Mouse (Mus musculus) right cerebral cortex, postnatal 4 days (tissue): Measurements from ENCODE around the gene Gnpat.

Experiments used
- DNase-seq: peaks from one replicate; pipeline ENCODE4 v3.0.0-alpha.2; 2022

The Gnpat gene

DNA sequence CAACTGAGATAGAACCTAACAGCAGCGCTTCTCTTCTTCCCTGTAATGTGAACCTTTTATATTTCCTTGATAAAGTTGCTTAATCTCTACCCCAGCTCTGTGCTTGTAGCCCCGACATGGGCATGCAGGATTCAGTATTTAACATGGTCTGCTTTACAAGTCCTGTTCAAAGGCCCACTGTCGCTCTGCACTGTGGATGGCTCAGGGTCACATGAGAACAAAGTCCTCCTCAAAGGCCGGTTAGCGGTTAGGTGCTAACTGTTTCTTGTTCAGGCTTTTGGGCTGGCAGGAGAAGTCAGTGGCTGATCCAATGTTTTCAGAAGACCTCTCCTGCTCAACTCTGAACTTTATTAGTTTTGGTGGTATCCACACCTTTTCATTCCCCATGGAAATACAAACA lies 17.3 kb upstream of the Gnpat start:
- no peak for DNase-seq

DNA sequence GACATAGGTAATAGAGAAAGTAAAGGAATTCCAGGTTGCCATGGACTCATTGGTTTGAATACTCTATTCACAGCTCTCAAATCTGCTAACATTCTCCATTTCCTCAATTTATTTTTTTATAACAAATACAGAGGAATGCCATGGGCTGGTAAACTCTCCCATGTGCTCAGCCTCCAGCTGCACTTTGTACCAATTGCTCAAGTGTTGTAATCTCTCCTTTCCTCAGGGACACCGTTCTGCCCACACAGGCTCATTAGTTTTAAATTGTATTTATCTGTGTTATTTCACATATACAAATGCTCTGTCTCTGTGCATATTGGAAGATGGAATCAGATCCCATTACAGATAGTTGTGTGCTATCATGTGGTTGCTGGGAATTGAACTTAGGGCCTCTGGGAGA lies 9.3 kb upstream of the Gnpat start:
- DNase-seq = no peak

DNA sequence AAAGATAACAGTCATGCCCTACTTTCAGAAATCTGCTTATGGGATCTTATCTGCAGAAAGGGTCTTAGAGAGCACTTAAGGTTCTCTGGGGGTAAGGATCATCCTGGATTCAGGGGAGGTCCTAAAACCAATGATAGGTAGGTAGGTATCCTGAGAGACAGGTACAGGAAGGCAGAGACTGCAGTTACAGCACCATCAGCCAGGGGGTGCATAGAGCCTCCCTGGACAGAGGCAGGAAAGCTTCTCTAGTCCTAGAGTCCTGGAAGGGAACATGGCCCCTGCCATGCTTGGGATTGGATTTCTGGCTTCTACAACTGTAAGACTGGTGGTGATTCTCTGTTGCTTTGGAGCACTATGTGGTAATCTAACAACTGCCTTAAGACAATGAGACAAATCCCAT lies 3.4 kb upstream of the Gnpat start:
- DNase-seq = no peak

DNA sequence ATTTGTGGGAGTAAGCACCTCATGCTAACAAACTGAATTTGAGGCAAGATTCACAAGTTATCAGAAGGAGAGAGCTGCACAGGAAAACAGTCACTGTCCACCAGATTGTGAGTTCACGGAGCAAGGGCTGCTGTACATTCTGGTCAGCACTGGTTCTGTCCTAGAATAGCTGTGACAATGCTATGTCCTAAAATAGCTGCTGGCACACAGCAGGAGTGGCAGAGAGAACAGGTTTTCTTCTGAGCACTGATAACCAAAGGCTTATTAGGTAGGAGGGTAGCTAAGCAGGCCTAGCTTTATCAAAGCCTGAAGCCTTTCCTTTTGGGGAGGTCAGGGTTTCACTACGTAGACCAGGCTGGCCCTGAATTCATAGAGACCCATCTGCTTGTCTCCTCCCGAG lies 2.6 kb upstream of the Gnpat start:
- DNase-seq = no peak

DNA sequence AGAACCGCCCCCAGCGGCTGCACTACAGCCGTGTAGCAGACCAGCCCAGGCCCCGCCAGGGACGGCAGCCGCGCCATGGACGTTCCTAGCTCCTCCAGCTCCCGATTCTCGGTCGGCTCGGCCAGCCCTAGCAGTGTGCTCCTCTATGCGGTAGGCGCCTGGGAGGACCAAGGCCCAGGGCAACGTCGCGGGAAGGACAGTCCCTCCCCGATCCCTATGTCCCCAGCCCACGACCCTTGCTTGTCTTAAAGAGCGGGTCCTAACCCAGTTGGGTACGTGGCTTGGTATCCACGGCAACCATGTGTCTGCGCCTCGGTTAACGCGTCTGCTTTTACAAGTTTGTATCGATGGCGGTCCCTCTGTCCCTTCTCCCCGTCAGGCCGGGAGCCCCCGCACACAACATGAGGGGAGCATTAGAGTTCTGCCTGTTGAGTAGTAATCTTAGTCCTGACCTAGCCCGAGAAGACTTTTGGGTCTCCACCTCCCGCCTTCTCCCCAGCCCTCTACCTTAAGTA lies 387 bp downstream of the Gnpat start:
- no peak for DNase-seq

DNA sequence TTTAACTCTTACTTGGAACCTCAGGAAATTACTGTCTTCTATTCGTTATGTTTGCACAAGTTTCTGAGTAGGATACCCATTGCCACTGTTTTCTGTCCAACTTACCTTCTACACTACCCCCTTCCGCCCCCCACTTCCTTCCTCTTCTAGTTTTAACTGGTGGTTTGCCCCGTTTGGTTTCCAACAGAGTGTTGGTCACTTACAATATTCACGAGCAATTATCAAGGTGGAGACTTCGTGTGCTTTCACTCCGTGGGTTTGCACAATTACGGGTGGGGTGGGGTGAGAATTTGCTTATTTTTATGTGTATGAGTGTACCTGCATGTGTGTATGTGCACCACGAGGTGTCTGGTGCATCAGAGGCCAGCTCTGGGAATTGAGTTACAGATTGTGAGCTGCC lies 896 bp downstream of the Gnpat start:
- no peak for DNase-seq

DNA sequence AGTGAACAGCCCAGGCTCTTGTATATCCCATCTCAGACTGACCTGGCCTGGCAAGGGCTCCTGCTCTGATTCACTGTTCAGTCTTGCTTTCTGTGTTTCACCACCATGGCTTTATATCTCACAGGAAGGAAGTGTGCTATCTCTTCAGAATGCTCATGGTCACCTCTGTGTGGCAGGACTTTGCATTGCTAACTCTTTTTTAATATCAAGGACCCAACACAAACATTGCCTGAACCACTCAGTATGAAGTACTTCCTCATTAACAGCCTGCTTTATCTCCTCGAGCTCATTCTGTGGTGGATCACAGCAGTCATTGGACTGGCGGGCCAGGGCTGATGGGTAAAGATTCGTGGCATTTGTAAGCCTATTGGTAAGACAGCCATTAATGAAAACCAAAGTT lies 3.8 kb downstream of the Gnpat start:
- no peak for DNase-seq

DNA sequence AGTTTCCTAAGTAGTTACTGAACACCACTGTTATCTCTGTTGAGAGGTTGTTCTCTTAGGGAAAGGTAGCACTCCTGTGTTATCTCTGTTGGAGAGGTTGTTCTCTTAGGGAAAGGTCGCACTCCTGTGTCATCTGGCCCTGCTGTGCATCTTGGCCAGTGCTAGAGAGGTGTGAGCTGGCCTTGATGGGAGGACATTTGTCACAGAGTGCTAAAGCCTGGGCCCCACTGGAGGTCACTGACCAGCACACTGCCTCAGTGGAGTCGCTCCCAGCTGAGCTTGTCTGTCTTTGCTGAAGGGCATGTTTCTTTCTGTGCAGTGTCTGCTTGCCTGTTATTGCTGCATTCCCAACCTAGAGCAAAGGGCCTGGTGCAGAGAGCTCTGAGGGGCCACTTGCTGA lies 4.3 kb downstream of the Gnpat start:
- DNase-seq = no peak

DNA sequence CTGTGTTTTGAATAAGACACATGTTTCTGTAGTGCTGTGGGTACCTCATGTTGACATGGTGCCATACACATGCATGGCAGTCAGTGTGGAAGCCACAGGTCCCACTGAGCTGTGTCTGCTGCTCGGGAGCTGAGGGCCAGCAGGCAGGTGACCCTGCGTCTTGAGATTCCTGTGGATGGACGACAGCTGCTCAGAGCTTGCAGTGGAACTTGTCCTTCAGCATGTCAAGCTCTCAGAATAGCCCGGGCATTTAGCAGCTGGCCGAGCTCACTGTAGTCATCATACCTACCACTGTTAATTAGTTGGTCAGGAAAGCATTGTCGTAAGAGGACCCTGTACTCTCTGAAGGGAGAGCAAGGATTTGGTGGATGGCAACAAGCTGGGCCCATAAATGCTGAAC lies 6.9 kb downstream of the Gnpat start:
- DNase-seq = no peak

DNA sequence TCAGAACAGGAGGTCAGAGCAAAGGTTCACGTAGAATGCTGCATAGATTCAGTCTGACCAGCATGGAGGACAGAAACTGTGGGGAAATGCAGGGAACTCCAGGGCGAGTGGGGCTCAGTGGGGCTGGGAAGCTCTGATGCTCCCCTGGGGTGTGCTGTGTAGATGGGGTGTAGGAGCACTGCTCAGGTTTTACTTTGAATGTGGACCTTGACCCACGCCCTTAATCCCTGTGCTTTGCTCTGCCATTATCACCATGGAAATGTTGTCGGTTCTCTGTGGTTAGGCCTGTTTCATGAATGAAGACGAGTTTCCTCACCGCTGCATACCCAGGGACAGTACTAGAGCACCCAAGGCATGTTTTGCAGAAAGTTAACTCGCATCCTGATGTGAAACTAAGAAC lies 8.6 kb downstream of the Gnpat start:
- DNase-seq = no peak

DNA sequence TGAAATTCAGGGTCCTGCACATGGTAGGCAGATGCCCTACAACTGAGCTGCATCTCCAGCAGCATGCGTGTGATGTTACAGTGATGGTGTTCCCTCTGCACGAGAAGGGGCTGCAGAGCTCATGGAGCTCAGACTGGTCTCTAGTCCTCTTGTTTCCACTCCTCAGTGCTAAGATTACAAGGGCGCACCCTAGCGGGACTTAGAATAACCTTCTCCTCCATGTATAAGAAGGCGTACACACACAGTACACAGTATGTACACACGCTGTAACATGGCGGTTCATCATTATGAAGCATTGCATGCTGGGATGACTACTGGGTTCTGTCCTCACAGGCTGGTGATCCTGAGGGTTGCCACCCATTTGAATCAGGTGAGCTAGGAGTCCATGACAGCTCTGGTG lies 9.2 kb downstream of the Gnpat start:
- DNase-seq = no peak

DNA sequence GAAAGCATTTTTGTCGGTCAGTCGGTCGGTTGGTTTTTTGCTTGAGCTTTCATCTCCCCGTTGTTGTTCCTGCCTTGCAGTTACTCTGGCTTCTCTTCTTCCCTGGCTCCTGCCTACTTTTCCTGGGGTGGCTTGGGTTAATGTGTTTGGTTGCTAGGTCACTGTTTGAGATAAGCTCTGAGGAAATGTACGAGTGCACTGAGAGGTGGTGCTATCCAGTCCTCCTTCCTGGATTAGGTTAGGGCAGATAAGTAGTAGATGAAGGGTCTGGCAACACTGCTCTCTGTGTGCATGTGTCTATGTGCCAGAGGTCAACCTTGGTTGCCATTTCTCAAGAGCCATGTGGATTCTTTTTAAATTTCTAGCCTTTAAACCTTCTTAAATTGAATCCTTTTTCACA lies 9.9 kb downstream of the Gnpat start:
- DNase-seq = no peak

DNA sequence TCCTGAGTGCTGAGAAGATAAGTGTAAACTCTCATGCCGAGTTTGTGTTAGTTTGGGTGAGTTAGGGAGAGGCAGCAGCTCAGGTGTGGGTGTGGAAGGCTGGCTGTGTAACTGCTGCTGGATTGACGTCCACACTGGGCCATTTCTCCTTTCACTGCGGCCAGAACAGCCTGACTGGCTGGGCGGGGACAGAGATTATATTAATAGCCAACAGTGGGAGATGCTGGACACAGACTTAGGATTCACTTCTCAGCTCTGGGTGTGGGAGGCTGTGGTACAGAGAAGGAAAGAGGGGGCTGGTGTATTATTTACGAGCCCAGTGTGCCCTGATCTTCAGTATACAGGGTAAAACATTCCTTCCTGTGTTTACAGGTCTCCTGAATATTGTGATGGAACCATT lies 15.3 kb downstream of the Gnpat start:
- no peak for DNase-seq

DNA sequence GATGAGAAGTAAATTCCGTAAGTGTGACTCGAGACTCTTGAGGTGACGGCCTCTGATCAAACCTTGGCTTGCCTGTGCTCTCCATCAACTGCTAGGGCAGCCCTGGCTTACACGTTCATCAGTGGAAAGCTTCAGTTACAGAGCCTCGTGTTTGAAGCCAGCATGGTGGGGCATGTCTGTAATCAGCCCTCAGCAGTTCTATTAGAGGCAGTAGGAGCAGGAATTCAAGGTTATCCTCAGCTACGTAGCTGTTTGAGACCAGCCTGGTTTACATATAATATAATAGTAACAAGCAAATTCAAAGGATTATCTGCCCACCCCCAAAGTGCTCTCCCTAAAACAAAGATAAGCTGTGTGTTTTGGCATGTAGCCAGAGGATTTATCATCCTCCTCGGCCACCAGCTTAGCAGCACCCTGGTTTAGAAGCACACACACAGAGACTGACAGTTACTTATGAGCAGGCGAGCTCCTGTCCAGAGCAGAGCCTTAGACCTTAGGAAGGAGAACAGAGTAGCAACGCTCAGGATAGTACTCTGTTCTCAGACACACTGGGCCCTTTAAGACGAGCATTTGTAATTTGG lies 16.2 kb downstream of the Gnpat start:
- no peak for DNase-seq

DNA sequence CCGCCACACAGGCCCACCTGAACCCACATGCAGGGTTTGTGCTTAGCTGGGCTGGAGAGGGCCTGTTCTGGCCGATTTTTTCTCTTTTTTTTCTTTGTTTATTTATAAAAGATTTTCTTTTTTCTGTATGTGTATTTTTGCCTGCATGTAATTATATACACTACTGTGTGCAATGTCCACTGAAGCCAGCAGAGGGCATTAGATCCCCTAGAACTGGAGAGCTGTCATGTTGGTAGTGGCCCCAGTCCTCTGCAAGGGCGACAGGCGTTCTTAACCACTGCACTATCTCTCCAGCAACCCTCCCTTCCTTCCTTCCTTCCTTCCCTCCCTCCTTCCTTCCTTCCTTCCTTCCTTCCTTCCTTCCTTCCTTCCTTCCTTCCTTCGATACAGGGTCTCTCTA lies 25.6 kb downstream of the Gnpat start:
- DNase-seq = no peak

DNA sequence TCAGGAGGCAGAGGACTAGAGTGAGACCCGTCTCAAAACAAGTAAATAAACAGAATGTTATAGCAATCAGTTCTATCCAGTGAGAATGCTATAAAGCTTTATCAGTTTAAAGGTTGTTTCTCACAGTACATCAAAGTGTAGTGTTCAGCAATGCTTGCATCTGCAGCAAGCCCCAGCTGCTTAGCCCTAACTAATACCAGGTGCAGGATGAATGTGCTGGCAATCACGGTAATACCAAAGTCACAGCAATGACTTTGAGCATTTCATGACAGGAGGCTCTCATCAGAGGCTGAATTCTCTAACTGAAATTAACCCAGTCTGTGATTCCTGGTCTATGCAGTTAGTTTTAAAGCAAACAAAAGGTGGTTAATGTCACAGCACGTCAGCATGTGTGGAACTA lies 29.8 kb downstream of the Gnpat start:
- DNase-seq = no peak

DNA sequence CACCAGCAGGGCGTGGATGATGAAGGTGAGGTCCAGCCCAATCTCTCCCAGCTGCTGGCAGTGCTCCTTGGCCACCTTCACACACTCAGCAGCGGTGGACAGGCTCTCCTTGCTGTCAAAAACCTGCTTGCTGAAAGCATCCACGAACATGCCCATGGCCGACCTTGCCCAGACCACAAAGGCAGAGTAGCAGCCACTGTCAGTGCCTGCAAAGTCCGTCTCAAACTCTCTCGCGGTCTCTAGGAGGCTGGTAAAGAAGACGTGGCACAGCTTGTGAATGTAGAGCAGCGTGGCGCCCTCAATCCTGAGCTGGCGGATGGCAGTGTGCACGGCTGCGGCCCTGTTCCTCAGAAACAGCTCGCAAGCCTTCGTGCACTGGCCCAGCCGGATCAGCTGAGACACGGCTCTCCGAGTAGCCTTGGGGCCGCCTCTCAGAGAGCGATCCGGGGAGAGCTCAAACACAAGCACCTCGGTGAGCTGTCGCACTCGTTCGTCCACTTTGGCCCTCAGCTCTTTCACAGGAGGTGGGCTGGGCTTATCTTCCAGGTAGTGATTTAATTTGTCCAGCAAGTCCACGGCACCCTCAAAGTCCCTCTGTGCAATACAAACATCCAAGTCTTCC lies 33.3 kb downstream of the Gnpat start:
- DNase-seq = peak; percentile 19

DNA sequence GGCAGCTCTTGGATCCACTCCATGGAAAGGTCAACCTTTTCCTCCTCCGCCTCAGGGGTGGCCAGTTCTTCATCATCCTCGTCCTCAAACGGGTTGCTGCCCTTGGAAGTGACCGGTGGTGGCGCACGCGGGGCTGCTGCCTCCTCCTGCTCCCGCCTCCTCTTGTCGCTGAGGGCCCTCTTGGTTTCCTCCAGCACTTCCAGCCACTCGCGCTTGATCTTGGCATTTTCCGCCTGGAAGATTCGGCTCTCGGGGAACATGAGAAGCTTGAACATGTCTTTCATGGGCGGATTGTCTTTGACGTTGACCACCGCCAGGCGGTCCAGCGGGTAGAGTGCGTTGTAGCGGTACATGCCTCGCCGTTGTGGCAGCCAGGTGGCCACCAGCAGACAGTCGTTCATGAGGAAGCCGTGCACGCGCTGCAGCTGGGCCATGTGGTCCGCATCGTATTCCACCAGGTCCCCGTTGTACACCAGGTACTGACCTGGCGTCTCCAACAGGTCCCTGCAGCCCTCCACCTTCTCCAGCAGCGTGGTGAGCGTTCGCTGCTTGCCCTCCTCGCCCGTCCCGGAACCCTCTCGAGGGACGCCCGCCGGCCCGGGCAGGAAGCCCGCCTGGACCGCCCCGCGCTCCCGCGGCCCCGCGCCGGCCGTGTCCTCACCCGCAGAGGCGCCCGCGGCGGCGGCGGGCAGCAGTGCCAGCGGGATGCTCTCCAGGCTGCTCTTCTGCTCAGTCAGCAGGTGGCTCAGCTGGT lies 34.0 kb downstream of the Gnpat start:
- DNase-seq = peak; percentile 66

DNA sequence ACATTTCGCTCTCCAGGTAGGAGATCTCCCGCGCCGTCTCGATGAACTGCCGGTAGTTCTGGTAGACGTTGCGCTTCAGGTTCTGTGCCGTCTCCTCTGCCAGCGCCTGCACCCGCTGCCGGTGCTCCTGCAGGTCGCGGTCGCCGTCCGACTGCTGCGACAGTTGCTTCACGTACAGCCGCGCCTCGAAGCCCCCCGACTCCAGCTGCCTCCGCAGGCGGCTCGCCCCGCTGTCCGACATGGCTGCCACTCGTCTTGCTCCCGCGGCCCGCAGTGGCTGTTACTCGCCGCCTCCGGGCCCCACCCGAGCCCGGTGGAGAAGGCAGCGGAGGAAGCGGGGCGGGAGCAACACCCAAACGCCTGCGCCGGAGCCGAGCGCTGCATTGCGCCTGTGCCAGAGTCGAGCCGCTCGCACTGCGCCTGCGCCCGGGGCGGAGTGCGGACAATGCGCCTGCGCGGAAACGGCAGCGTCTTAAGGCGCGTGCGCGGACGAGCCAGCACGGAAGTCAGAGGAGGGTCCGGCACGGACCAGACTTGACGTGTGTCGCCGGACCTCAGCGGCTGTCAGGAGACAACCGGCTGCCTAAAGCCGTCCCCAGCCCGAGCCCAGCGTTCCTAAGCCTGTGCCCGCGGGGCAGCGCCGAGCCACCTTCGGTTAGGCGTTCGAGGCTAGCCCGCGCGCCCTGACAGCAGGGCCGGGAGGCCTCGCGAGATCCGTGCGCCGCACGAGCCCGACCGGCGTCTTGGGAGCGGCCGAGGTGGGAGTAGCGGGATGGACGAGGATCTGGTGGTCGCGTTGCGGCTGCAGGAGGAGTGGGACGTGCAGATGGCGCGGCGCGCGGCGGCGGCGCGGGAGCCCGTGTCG lies 34.8 kb downstream of the Gnpat start, which contains the start of the genes Exoc8 and Sprtn:
Gene Exoc8 (minus strand): TSS at position 320 of the 865 bp plus-strand sequence.
Gene Sprtn (plus strand): TSS at position 501 of the 865 bp plus-strand sequence.
- peak; percentile 98 for DNase-seq

DNA sequence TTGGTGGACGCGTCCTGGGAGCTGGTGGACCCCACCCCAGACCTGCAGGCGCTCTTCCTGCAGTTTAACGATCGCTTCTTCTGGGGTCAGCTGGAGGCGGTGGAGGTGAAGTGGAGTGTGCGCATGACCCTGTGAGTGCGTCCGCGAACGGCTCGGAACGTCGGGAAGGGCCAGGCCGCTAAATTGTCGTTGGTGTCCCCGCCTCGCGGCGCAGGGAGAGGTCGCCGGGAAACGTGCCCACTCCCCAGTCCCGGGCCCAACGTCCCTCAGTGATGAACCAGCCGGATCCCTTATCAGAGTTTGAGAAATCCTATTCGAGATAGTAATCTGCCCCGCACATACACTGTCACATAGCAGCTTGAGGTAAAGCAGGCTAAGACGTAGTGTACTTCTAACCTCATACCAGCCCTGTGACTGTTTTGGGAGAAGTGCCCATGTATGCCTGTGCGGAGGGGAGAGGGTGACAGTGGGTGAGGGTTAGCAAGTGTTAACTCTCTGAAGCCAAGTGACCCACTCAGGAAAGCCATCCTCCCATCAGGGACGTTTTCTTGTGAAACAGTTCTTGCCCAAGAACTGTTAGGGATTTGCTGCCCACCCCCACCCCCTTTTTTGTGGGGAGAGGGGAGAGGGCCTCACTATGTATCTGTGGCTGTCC lies 35.5 kb downstream of the Gnpat start:
- no peak for DNase-seq

DNA sequence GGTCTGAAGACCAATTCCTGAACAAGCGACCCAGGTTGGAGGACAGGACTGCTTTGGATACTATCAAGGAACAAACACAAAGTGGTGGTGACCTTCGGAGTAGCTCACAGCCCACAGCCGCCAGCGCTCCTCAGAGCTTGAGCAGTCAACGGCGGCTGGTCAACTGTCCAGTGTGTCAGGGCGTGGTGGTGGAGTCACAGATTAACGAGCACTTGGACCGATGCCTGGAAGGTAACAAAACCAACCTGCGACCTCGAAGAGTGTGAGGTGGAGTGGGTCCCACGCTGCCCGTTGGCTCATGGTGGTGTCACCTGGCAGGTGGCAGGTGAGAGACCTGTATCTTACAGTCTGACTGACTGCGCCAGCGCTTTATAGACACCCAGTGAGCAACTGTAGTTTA lies 40.4 kb downstream of the Gnpat start:
- DNase-seq = no peak

DNA sequence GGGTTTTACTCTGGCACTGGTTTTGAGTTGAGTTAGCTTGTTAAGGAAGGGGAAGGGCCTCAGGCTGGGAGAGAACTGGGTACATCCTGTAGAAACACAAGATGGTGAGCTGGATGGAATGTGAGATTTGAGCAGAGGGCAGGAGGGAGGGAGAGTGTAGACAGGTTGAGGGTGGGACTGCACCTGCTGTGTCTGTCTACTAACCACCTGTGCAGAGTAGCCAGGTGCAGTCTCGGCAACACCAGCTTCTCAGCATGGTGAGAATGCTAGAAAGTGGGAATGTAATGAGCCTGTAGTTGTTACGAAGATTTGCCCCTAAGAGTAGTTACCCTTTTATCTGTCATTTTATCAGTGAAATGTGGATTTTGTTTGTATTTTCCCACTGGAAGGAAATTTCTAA lies 42.6 kb downstream of the Gnpat start:
- no peak for DNase-seq

DNA sequence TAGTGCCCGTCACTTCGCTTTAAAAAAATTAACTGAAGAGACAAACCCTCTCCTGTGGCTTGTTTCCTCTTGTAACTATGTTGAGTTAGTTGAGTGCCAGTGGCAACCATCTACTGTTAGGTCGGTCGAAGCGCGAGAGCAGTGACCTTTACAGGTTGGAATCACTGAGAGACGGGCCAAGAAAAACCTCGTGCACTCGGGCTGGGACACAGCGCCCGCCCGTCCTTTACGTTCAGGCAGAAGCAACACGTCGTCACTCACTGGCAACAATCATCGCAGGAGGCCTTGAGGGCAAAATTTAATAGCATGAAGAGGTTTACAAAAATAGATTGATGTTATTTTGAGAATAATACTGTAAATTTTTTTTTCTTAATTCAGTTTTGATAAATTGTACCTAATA lies 47.1 kb downstream of the Gnpat start:
- no peak for DNase-seq
